Comparison of ENCODE assay signal across 16 mouse cellular contexts in genomic region chr19:45873320-45873719, GRCm38 (mm10).
"Had no signal": no experiment of that assay in that cellular context is flagged by ENCODE, and none has a peak within 500 bp of the region (broad histone marks: within the 10 kb centered on the region; RNA-seq: fewer than 3 reads in every experiment).

No protein-coding gene starts in this region.

- H3K36me3 ChIP-seq: neural tube, embryonic 13.5 days; neural tube, embryonic 15.5 days; stomach, embryonic 15.5 days had no signal

- H3K9ac ChIP-seq: neural tube, embryonic 13.5 days; neural tube, embryonic 15.5 days; stomach, embryonic 15.5 days had no signal

- H3K4me3 ChIP-seq: neural tube, embryonic 13.5 days; neural tube, embryonic 15.5 days; stomach, embryonic 15.5 days had no signal

- H3K4me1 ChIP-seq: stomach, embryonic 15.5 days had no signal

- DNase-seq: retina, postnatal 1 day; right cerebral cortex, adult 18-20 months; right cerebral cortex, postnatal 14 days; right cerebral cortex, postnatal 25 days; right cerebral cortex, postnatal 4 days; spleen, adult 18-20 months; thymus, adult 18-20 months; thymus, adult 2 months; thymus, postnatal 14 days; thymus, postnatal 25 days; thymus, postnatal 36 days; thymus, postnatal 4 days had no signal

- H3K27me3 ChIP-seq: neural tube, embryonic 13.5 days; neural tube, embryonic 15.5 days; stomach, embryonic 15.5 days had no signal

- H3K9me3 ChIP-seq: neural tube, embryonic 13.5 days; neural tube, embryonic 15.5 days; stomach, embryonic 15.5 days had no signal

- H3K27ac ChIP-seq: stomach, embryonic 15.5 days; stomach, postnatal 0 days had no signal
